Mouse (Mus musculus): Measurements from ENCODE around the gene Krtap13.
"Not testable (repeated sequence)": the region's sequence is repeated elsewhere in the genome, so short reads cannot be mapped to it uniquely, and the experiment has no call there.

Krtap13 gene

GRCm38 (mm10) chr16:88751535-88751934 is at the start of gene Krtap13:
TSS of gene Krtap13 (minus strand) at chr16:88751635.
- DNase-seq (ENCODE audit: low read depth): not testable (repeated sequence)

GRCm38 (mm10) chr16:88786786-88787185 is 35.4 kb upstream of the Krtap13 start:
- no peak for DNase-seq (ENCODE audit: low read depth)

- no peak for DNase-seq (ENCODE audit: low read depth)
Observed at GRCm38 (mm10) chr16:88777596-88777995, 26.2 kb upstream of the Krtap13 start, which contains the start of gene Gm5965. TSS of gene Gm5965 (plus strand) at chr16:88777896.

GRCm38 (mm10) chr16:88774106-88774505 is 22.7 kb upstream of the Krtap13 start, which contains the start of gene 2310057N15Rik:
TSS of gene 2310057N15Rik (minus strand) at chr16:88774206.
- no peak for DNase-seq (ENCODE audit: low read depth)

- DNase-seq (ENCODE audit: low read depth): not testable (repeated sequence)
Observed at GRCm38 (mm10) chr16:88758547-88758946, 7.1 kb upstream of the Krtap13 start, which contains the start of gene 2310034C09Rik. TSS of gene 2310034C09Rik (plus strand) at chr16:88758847.

DNA sequence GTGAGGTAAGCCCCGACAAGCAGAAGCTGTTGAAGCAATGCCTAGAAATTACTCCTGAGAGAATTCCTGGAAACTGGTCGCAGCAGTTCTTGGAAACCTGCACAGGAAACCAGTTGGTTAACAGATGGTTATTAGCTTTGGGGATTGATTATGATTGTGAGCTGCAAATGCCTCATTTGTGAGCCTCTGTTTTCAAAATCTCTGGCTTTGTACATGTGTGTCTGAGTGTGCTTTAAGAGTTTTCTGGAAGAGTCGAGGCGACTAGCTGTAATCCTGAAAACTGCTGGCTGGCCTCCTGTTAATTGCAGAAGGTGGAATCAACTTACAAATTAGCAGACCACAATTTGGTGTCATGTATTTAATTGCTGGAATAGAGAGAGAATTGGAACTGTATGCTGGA is 3.5 kb downstream of the Krtap13 start:
- no peak for DNase-seq (ENCODE audit: low read depth)

DNA sequence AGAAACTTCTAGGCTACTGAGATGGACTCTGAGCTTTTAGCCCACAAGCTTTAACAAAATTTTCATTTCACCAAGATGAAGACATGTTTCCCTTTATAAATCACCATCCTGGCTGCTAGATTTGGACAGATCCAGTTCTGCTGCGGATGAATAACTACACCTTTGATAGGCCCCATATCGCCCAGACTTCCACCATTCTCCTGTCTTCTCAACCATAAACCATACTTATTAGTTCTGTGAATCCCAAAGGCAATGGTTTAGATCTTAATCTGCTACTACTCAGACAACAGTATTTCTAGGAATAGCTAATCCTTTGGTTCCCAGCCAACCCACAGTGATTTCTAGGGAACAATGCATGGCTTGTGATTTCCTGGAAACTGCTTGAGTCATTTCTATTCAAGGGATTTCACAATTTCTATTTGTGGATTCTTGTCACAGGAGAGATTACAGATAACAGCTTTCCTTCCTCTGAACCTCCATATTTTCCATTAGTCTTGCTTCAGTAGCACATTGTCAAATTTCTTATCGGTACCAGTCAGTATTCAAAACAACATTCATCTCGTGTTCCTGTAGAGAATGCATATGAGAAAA is 6.6 kb downstream of the Krtap13 start:
- DNase-seq (ENCODE audit: low read depth): no peak

DNA sequence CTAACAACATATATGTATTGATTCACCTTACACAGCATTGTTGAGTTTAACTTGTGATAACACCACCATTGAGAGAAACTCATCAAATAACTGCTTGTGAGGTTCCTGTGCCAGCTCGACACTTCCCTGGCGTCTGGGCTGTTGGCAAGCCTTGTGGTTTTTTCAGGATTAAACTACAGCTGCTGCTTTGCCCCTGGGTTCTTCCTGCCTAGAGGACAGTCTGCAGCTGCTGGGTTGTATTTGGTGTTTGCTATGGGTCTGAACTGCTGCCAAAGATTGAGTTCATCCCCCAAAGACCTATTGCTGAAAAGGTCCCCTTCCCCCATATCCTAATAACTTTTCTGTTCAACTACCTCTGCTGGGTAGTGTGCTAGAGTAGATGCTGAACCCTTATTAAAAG is 16.0 kb downstream of the Krtap13 start:
- no peak for DNase-seq (ENCODE audit: low read depth)

DNA sequence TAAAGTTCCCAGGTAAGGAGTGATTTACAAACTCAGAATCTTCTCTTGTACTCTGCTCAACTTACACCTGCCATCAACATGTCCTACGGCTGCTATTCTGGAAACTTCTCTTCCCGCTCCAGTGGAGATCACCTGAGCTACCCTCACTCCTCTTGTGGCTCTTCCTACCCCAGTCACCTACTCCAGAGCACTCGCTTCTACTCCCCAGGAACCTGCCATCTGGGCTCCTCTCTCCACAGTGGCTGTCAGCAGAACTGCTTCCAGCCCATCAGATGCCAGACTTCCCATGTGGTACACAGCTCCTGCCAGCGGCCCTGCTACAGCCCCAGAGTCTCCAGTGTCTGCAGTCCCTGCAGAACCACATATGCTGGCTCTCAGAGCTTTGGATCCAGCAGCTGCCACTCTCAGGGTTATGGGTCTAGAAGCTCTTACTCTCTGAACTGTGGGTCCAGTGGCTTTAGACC is 22.6 kb downstream of the Krtap13 start, which contains the start of gene Krtap13-1:
TSS of gene Krtap13-1 (plus strand) at position 51 of the 464 bp plus-strand sequence.
- no peak for DNase-seq (ENCODE audit: low read depth)

GRCm38 (mm10) chr16:88720031-88720430 is 31.4 kb downstream of the Krtap13 start:
- DNase-seq (ENCODE audit: low read depth): no peak

- no peak for DNase-seq (ENCODE audit: low read depth)
Observed at GRCm38 (mm10) chr16:88716549-88716948, 34.9 kb downstream of the Krtap13 start.

GRCm38 (mm10) chr16:88711245-88711644 is 40.2 kb downstream of the Krtap13 start:
- DNase-seq (ENCODE audit: low read depth): no peak

- no peak for DNase-seq (ENCODE audit: low read depth)
Observed at GRCm38 (mm10) chr16:88710757-88711156, 40.7 kb downstream of the Krtap13 start.

DNA sequence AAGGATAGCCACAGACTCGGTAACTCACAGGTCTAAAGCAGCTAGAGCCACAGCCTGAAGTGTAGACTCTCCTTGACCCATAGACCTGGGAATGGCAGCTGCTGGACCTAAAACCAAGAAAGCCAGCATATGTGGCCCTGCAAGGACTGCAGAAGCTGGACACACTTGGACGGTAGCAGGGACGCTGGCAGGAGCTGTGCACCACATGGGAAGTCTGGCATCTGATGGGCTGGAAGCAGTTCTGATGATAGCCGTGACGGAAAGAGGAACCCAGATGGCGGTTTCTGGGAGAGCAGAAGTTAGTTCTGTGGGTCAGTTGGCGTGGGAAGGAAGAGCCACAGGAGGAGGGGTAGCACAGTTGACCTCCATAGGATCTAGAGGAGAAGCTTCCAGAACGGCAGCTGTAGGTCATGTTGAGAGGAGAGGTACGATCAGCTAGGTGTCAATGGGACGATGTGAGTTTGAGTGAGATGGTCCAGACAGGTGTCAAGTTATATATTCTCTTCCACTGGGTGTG is 43.9 kb downstream of the Krtap13 start, which contains the start of gene 2310061N02Rik:
TSS of gene 2310061N02Rik (minus strand) at position 467 of the 517 bp plus-strand sequence.
- DNase-seq (ENCODE audit: low read depth): no peak

GRCm38 (mm10) chr16:88701072-88701864 is 50.2 kb downstream of the Krtap13 start:
- DNase-seq (ENCODE audit: low read depth): no peak

Measured in fibroblast of lung, adult 2 months (primary cell).